Mouse (Mus musculus): ENCODE results near the gene Supt5.

DNA sequence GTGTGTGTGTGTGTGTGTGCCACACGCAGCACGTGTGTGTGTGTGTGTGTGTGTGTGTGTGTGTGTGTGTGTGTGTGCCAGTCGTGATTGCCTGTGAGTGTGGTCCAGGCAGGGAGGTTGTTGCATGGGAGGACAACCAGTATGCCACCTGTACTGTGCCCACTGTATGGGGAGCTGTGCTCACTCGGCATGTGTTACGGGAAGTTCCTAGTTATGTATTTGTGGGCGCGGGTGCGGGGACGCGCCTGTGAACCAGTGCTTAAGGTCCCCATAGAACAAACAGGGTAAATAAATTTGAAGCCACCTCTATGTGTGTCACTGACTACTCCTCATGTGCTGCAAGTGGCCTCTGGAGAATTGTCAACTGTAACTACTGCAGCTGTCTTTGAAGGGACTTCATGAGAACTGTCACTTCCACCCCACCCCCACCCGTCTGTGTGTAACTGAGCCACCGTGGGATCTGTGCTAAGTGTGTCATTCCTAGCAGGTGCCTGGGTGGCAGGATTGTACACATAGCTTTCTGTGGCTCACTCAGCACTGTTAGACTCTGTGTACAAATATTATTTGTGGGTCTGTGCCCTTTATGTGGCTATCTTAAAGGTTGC lies 43.9 kb upstream of the Supt5 start:
- TF ChIP-seq CTCF (IDR thresholded peaks at IDR 0.05; ENCODE audit: borderline replicate concordance, control insufficient read depth, extremely low read depth, insufficient read depth, low read length, poor library complexity) (no peak), POLR2A (IDR thresholded peaks at IDR 0.05; ENCODE audit: control insufficient read depth, extremely low read depth, insufficient read depth, low read length, poor library complexity) (no peak; the same call in 1 of the 2 replicates)

Measured in thymus, adult 2 months (tissue).